Mouse (Mus musculus) right cerebral cortex, postnatal 14 days (tissue): ENCODE results near the gene Myo1c.

Experiments used
- DNase-seq: peaks from one replicate; pipeline ENCODE4 v3.0.0; 2022

Myo1c gene

GRCm38 (mm10) chr11:75650958-75651425, 688 bp downstream of the Myo1c start:
- DNase-seq = no peak

GRCm38 (mm10) chr11:75651426-75652221, 1.3 kb downstream of the Myo1c start:
- peak; percentile 69 for DNase-seq

GRCm38 (mm10) chr11:75652222-75652941, 2.1 kb downstream of the Myo1c start:
- no peak for DNase-seq

GRCm38 (mm10) chr11:75652942-75653684, 2.8 kb downstream of the Myo1c start:
- DNase-seq = no peak

- DNase-seq = peak; percentile 59
Observed at GRCm38 (mm10) chr11:75653781-75654470, 3.6 kb downstream of the Myo1c start.

- no peak for DNase-seq
Observed at GRCm38 (mm10) chr11:75654471-75655390, 4.4 kb downstream of the Myo1c start.

GRCm38 (mm10) chr11:75655621-75656545, 5.6 kb downstream of the Myo1c start:
- peak; percentile 66 for DNase-seq

GRCm38 (mm10) chr11:75656621-75657590, 6.6 kb downstream of the Myo1c start:
- no peak for DNase-seq

GRCm38 (mm10) chr11:75657841-75658240, 7.5 kb downstream of the Myo1c start:
- no peak for DNase-seq

GRCm38 (mm10) chr11:75658311-75658710, 8.0 kb downstream of the Myo1c start:
- no peak for DNase-seq

GRCm38 (mm10) chr11:75658996-75659750, 8.9 kb downstream of the Myo1c start:
- no peak for DNase-seq

GRCm38 (mm10) chr11:75660081-75660590, 9.8 kb downstream of the Myo1c start:
- DNase-seq = no peak

- DNase-seq = no peak
Observed at GRCm38 (mm10) chr11:75660941-75661800, 10.9 kb downstream of the Myo1c start.

- no peak for DNase-seq
Observed at GRCm38 (mm10) chr11:75662131-75662530, 11.8 kb downstream of the Myo1c start.

- no peak for DNase-seq
Observed at GRCm38 (mm10) chr11:75666296-75666695, 16.0 kb downstream of the Myo1c start.

- DNase-seq = no peak
Observed at GRCm38 (mm10) chr11:75668621-75669020, 18.3 kb downstream of the Myo1c start.

GRCm38 (mm10) chr11:75669176-75669852, 19.0 kb downstream of the Myo1c start:
- no peak for DNase-seq
